Mouse (Mus musculus): Measurements from ENCODE around the gene Tsfm. TPM values are rescaled to one million over a fixed set of nuclear protein-coding genes. Genes with fewer than 3 reads are reported as not detected.

Gene Tsfm
- polyA plus RNA-seq, 1 experiment from 2014 or later, result 42.4 TPM

DNA sequence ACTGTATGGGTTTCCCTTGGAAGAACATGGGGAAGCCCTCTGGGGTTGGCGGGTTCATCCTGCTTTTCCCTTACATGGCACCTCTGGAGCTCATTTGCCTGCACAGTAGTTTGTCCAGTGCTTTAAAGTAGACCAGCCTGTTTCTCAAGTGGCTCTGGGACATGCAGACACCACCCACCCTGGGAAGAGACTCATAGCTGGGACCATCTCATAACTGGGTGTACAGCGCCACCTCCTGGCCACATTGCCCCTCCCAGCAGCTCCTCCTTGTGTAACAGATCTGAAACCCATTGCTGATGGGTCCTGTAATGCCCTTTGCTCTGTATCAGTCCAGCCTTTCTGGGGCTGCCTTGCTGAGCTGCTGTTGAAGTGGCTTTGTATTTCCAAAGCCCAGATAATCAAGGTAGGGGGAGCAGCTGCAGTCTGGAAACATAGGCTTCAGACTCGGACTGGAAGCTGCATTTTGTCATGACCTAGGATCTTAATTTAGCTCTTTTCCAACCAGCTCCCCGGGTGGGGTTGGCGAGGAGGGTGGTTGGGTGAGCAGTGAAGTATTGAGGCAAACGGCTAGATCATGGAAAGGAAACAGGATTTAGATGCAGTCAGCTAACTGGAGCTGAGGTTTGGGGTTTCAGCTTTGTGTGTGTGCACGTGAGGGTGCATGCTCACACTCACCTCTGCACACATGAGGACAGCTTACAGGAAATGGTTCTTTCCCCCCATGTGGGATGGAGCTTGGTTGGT lies 40.2 kb downstream of the Tsfm start:
- Histone ChIP-seq H3K27me3 (replicated peaks; ENCODE audit: control insufficient read depth, insufficient read depth, low read length) (no peaks in the 10 kb centered on the region), H3K36me3 (ENCODE audit: control insufficient read depth, insufficient read depth) (peaks cover 43% of the 10 kb centered on the region), H3K9ac (ENCODE audit: low read depth, low read length) (no peak overlapping the region; the same call in 1 of the 2 replicates), H3K4me2 (replicated peaks; ENCODE audit: low read depth) (no peak overlapping the region), H3K4me3 (ENCODE audit: low read depth, low read length) (no peak overlapping the region), H3K9me3 (ENCODE audit: control insufficient read depth) (no peaks in the 10 kb centered on the region), H3K27ac (ENCODE audit: low read depth, low read length) (no peak overlapping the region), H3K4me1 (replicated peaks; ENCODE audit: control insufficient read depth, insufficient read depth, low read length) (peaks cover 14% of the 10 kb centered on the region; the same call in 1 of the 2 replicates)
- peak; percentile 95 for TF ChIP-seq CTCF (IDR thresholded peaks at IDR 0.05; ENCODE audit: low read depth)
- 51% methylated on average over 7 of the region's 7 CpGs for WGBS
- peak; percentile 82 for ATAC-seq

GRCm38 (mm10) chr10:126988513-126989165 lies 42.0 kb downstream of the Tsfm start:
- peaks cover 25% of the 10 kb centered on the region for H3K4me1 ChIP-seq (replicated peaks; ENCODE audit: control insufficient read depth, insufficient read depth, low read length)

GRCm38 (mm10) chr10:126987183-126988118 lies 43.2 kb downstream of the Tsfm start:
- Histone ChIP-seq H3K27me3 (replicated peaks; ENCODE audit: control insufficient read depth, insufficient read depth, low read length) (no peaks in the 10 kb centered on the region), H3K36me3 (ENCODE audit: control insufficient read depth, insufficient read depth) (peaks cover 13% of the 10 kb centered on the region), H3K27ac (ENCODE audit: low read depth, low read length) (peak overlapping the region; percentile 23; the same call in 1 of the 2 replicates), H3K4me1 (replicated peaks; ENCODE audit: control insufficient read depth, insufficient read depth, low read length) (peaks cover 32% of the 10 kb centered on the region), H3K4me2 (replicated peaks; ENCODE audit: low read depth) (peak overlapping the region; percentile 25), H3K9ac (ENCODE audit: low read depth, low read length) (no peak overlapping the region; the same call in 1 of the 2 replicates), H3K4me3 (ENCODE audit: low read depth, low read length) (no peak overlapping the region), H3K9me3 (ENCODE audit: control insufficient read depth) (no peaks in the 10 kb centered on the region)
- no peak for TF ChIP-seq CTCF (IDR thresholded peaks at IDR 0.05; ENCODE audit: low read depth)
- WGBS, result 54% methylated on average over 8 of the region's 8 CpGs
- no peak for ATAC-seq

More at GRCm38 (mm10) chr10:126988513-126989165, 42.0 kb downstream of the Tsfm start:
- no peak for TF ChIP-seq CTCF (IDR thresholded peaks at IDR 0.05; ENCODE audit: low read depth)
- no peaks in the 10 kb centered on the region for H3K27me3 ChIP-seq (replicated peaks; ENCODE audit: control insufficient read depth, insufficient read depth, low read length)
- 54% methylated on average over 5 of the region's 5 CpGs for WGBS
- no peak overlapping the region for H3K9ac ChIP-seq (ENCODE audit: low read depth, low read length)
- peaks cover 25% of the 10 kb centered on the region for H3K36me3 ChIP-seq (ENCODE audit: control insufficient read depth, insufficient read depth)
- H3K27ac ChIP-seq (ENCODE audit: low read depth, low read length), result peak overlapping the region; percentile 9; the same call in 1 of the 2 replicates
- H3K4me2 ChIP-seq (replicated peaks; ENCODE audit: low read depth), result no peak overlapping the region
- no peaks in the 10 kb centered on the region for H3K9me3 ChIP-seq (ENCODE audit: control insufficient read depth)
- ATAC-seq, result no peak
- no peak overlapping the region for H3K4me3 ChIP-seq (ENCODE audit: low read depth, low read length)

DNA sequence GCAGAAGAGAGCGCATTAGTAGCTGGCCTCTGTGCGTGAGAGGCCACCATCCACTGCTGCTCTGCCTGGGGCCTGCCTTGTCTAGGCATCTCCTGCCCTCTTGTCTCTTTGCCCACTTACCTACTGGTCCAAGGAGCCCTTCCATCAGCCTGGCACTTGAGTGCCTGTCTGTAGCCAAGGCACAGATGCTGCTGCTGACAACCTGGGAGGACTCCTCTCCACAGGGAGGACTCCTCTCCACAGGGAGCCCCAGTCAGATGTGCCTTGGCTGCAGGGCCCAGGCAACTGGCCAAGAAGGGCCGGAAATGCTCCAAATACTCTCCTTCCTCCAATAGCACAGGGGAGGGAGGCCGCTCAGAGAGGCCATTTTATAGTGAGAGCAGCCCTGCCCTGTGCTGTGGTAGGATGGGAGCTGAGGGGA lies 44.1 kb downstream of the Tsfm start:
- Histone ChIP-seq H3K4me3 (ENCODE audit: low read depth, low read length) (no peak overlapping the region), H3K27me3 (replicated peaks; ENCODE audit: control insufficient read depth, insufficient read depth, low read length) (no peaks in the 10 kb centered on the region), H3K4me2 (replicated peaks; ENCODE audit: low read depth) (peak overlapping the region; percentile 25; the same call in 1 of the 2 replicates), H3K27ac (ENCODE audit: low read depth, low read length) (peak overlapping the region; percentile 15), H3K4me1 (replicated peaks; ENCODE audit: control insufficient read depth, insufficient read depth, low read length) (peaks cover 38% of the 10 kb centered on the region), H3K9ac (ENCODE audit: low read depth, low read length) (no peak overlapping the region), H3K9me3 (ENCODE audit: control insufficient read depth) (no peaks in the 10 kb centered on the region), H3K36me3 (ENCODE audit: control insufficient read depth, insufficient read depth) (peaks cover 4% of the 10 kb centered on the region; the same call in 1 of the 2 replicates)
- no peak for TF ChIP-seq CTCF (IDR thresholded peaks at IDR 0.05; ENCODE audit: low read depth)
- 0 out of 2 replicates have a peak, but pooled peaks have one; percentile 16 for ATAC-seq
- 53% methylated on average over 4 of the region's 4 CpGs for WGBS

GRCm38 (mm10) chr10:126985579-126985978 lies 45.1 kb downstream of the Tsfm start:
- no peaks in the 10 kb centered on the region for H3K9me3 ChIP-seq (ENCODE audit: control insufficient read depth)
- peak overlapping the region; percentile 15; the same call in 1 of the 2 replicates for H3K27ac ChIP-seq (ENCODE audit: low read depth, low read length)
- 86% methylated on average over 9 of the region's 9 CpGs for WGBS
- H3K4me1 ChIP-seq (replicated peaks; ENCODE audit: control insufficient read depth, insufficient read depth, low read length), result peaks cover 40% of the 10 kb centered on the region
- no peak overlapping the region for H3K4me2 ChIP-seq (replicated peaks; ENCODE audit: low read depth)
- no peak overlapping the region for H3K4me3 ChIP-seq (ENCODE audit: low read depth, low read length)
- H3K9ac ChIP-seq (ENCODE audit: low read depth, low read length), result no peak overlapping the region
- 0 out of 2 replicates have a peak, but pooled peaks cover 3% of the 10 kb centered on the region for H3K36me3 ChIP-seq (ENCODE audit: control insufficient read depth, insufficient read depth)
- no peaks in the 10 kb centered on the region for H3K27me3 ChIP-seq (replicated peaks; ENCODE audit: control insufficient read depth, insufficient read depth, low read length)
- ATAC-seq, result no peak
- TF ChIP-seq CTCF (IDR thresholded peaks at IDR 0.05; ENCODE audit: low read depth), result no peak

Measured in intestine, postnatal 0 days (tissue).